Mouse (Mus musculus) cortical plate, adult 2 months (tissue): ENCODE measurements around the gene Rpl3l. TPM values are rescaled to one million over a fixed set of nuclear protein-coding genes. Genes with fewer than 3 reads are reported as not detected.

Experiments
- H3K27ac ChIP-seq: fragments of 200-500 bp; 2 replicates; pipeline ENCODE4 v1.5.1; 2012; ENCODE audit warnings: low read length, control low read depth, inconsistent platforms; ENCODE audit not compliant: insufficient read depth
- H3K4me1 ChIP-seq: fragments of 200-500 bp; 2 replicates; pipeline ENCODE4 v1.6.1; 2011; ENCODE audit warnings: low read length; ENCODE audit not compliant: control insufficient read depth, insufficient read depth
- H3K4me3 ChIP-seq: fragments of 200-500 bp; 2 replicates; pipeline ENCODE4 v1.5.1; 2011; ENCODE audit warnings: mild to moderate bottlenecking, low read length, control low read depth; ENCODE audit not compliant: insufficient read depth
- POLR2A ChIP-seq: fragments of 200-500 bp; IDR thresholded peaks from 2 replicates; pipeline ENCODE4 v1.6.1; 2011; ENCODE audit warnings: mild to moderate bottlenecking, low read length, control low read depth; ENCODE audit not compliant: insufficient read depth; ENCODE audit errors: extremely low read depth
- polyA plus RNA-seq: library from polyadenylated mRNA; depleted of rRNA; stranded (reverse); fragments of >200 nt; gene quantifications from 2 replicates; pipeline ENCODE4 v1.2.3, GENCODE M21; 2012; rRNA removed

The Rpl3l gene
- polyA plus RNA-seq, 1 experiment, result 0.48 TPM

GRCm38 (mm10) chr17:24780821-24781220 lies 53.2 kb downstream of the Rpl3l start:
- H3K27ac ChIP-seq, result no peak overlapping the region
- no peaks in the 10 kb centered on the region for H3K4me1 ChIP-seq
- TF ChIP-seq POLR2A, result no peak
- no peak overlapping the region for H3K4me3 ChIP-seq

Other genes with a start within 250 kb of the Rpl3l start
- 37.0 and 39.1 TPM in 2 replicates for gene Mlst8, start 248.7 kb upstream of the Rpl3l start, polyA plus RNA-seq
- 106 and 109 TPM in 2 replicates for gene Caskin1, start 239.2 kb upstream of the Rpl3l start, polyA plus RNA-seq
- 176 and 187 TPM in 2 replicates for gene Traf7, start 199.9 kb upstream of the Rpl3l start, polyA plus RNA-seq
- gene Rab26, start 193.6 kb upstream of the Rpl3l start, polyA plus RNA-seq, result 97.3 and 102 TPM in 2 replicates
- 82.0 and 91.8 TPM in 2 replicates for gene Pkd1, start 178.0 kb upstream of the Rpl3l start, polyA plus RNA-seq
- 163 and 192 TPM in 2 replicates for gene Tsc2, start 95.2 kb upstream of the Rpl3l start, polyA plus RNA-seq
- gene Nthl1, start 95.1 kb upstream of the Rpl3l start, polyA plus RNA-seq, result 9.7 and 10.8 TPM in 2 replicates
- gene Slc9a3r2, start 77.5 kb upstream of the Rpl3l start, polyA plus RNA-seq, result 68.2 and 69.0 TPM in 2 replicates
- 0.34 and 0.50 TPM in 2 replicates for gene Npw, start 69.4 kb upstream of the Rpl3l start, polyA plus RNA-seq
- gene Zfp598, start 58.1 kb upstream of the Rpl3l start, polyA plus RNA-seq, result 53.5 and 53.6 TPM in 2 replicates
- gene Syngr3, start 37.9 kb upstream of the Rpl3l start, polyA plus RNA-seq, result 177 and 184 TPM in 2 replicates
- gene Gfer, start 31.7 kb upstream of the Rpl3l start, polyA plus RNA-seq, result 21.1 and 21.5 TPM in 2 replicates
- gene Noxo1, start 31.6 kb upstream of the Rpl3l start, polyA plus RNA-seq, result 5.2 and 6.4 TPM in 2 replicates
- gene Tbl3, start 20.2 kb upstream of the Rpl3l start, polyA plus RNA-seq, result 53.0 and 53.7 TPM in 2 replicates
- 0.32 and 0.33 TPM in 2 replicates for gene Rnf151, start 9.8 kb upstream of the Rpl3l start, polyA plus RNA-seq
- 980 and 1,011 TPM in 2 replicates for gene Rps2, start 9.7 kb upstream of the Rpl3l start, polyA plus RNA-seq
- 428 and 431 TPM in 2 replicates for gene Ndufb10, start 3.3 kb upstream of the Rpl3l start, polyA plus RNA-seq
- gene Msrb1, start 8.8 kb downstream of the Rpl3l start, polyA plus RNA-seq, result 47.3 and 53.0 TPM in 2 replicates
- gene Hs3st6, start 25.2 kb downstream of the Rpl3l start, polyA plus RNA-seq, result 0.29 and 0.44 TPM in 2 replicates
- gene Meiob, start 76.5 kb downstream of the Rpl3l start, polyA plus RNA-seq, result not detected in 2 replicates
- 138 and 151 TPM in 2 replicates for gene Hagh, start 112.3 kb downstream of the Rpl3l start, polyA plus RNA-seq
- 21.8 and 25.1 TPM in 2 replicates for gene Fahd1, start 122.5 kb downstream of the Rpl3l start, polyA plus RNA-seq
- not detected in 2 replicates for gene Igfals, start 138.2 kb downstream of the Rpl3l start, polyA plus RNA-seq
- 24.6 and 27.3 TPM in 2 replicates for gene Nubp2, start 158.5 kb downstream of the Rpl3l start, polyA plus RNA-seq
- 91.9 and 92.7 TPM in 2 replicates for gene Spsb3, start 158.8 kb downstream of the Rpl3l start, polyA plus RNA-seq
- gene Eme2, start 167.3 kb downstream of the Rpl3l start, polyA plus RNA-seq, result 62.4 and 65.0 TPM in 2 replicates
- gene Mrps34, start 167.3 kb downstream of the Rpl3l start, polyA plus RNA-seq, result 115 and 117 TPM in 2 replicates
- 94.5 and 94.7 TPM in 2 replicates for gene Nme3, start 168.7 kb downstream of the Rpl3l start, polyA plus RNA-seq
- gene Mapk8ip3, start 209.2 kb downstream of the Rpl3l start, polyA plus RNA-seq, result 328 and 355 TPM in 2 replicates
- gene Jpt2, start 232.9 kb downstream of the Rpl3l start, polyA plus RNA-seq, result 4.5 and 6.2 TPM in 2 replicates